Mouse (Mus musculus) kidney, adult 2 months (tissue): Measurements from ENCODE around the gene Hmbs.

Experiments
- CTCF ChIP-seq: fragments of 200-500 bp; conservative IDR thresholded peaks from 2 replicates; pipeline ENCODE4 v1.5.1; 2011; ENCODE audit warnings: low read depth, mild to moderate bottlenecking, control low read depth, low read length, moderate library complexity, mixed read lengths; ENCODE audit not compliant: insufficient read depth, insufficient read length
- POLR2A ChIP-seq: fragments of 200-500 bp; IDR thresholded peaks from one replicate; pipeline ENCODE4 v1.6.1; 2011; ENCODE audit warnings: low read depth, low read length, control low read depth

DNA sequence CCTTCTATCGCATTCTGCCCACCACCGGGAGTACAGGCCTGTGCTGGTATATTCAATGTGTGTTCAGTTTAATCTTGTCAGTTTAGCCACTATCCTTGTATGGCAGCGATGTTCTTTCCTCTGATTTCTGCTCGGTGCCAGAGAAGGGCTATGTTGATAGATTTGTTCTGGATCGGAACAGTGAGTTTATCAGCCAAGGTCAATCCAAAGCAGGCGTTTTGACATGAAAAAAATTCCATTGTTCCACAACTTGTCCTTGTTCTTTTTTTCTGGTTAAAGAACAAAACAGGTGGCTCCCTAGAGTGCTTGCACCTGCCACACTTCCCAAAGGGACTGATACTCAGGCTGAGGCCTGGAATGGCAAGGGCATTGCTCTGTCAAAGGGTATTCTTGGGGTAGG, 32.1 kb upstream of the Hmbs start:
- TF ChIP-seq CTCF (no peak), POLR2A (no peak)
